Mouse (Mus musculus) thymus, adult 2 months (tissue): ENCODE measurements around the gene Apoc3.

Source experiments
- CTCF ChIP-seq: fragments of 200-500 bp; IDR thresholded peaks from 2 replicates; pipeline ENCODE4 v1.5.1; 2012; ENCODE audit warnings: mild to moderate bottlenecking, control low read depth, low read length, moderate library complexity, borderline replicate concordance; ENCODE audit not compliant: control insufficient read depth, poor library complexity, insufficient read depth; ENCODE audit errors: extremely low read depth
- POLR2A ChIP-seq: fragments of 200-500 bp; IDR thresholded peaks from 2 replicates; pipeline ENCODE4 v1.6.1; 2012; ENCODE audit warnings: mild to moderate bottlenecking, low read length, control low read depth, moderate library complexity; ENCODE audit not compliant: control insufficient read depth, poor library complexity, insufficient read depth; ENCODE audit errors: extremely low read depth

DNA sequence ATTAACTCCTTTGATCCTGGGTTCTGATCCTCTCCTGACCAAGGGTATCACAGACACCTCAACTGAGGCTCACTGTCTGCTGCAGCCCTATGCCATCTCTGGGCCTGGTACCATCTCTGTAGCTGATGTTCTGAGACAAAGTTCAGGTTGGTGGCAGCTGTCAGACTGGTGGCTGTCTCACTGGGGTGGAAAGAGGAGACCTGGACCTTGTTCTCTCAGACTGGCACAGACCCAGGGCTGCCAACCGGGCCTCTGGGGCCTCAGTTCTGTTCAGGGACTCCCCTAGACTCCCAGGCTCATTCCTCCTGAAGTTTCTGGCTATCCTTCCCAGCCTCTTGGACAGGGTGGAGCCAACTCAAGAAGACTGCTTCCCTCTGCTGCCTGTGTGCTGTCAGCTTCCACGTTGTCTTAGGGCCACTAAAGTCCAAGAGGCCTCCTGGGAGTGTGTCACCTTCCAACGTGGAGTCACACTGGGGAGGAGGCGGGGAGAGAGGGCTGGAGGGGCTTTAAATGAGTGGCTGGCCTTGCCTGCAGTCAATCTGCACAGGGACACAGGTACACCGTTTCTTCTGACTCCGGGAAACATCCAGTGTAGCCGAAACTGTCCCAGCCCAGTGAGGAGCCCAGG, 5.2 kb upstream of the Apoc3 start, which contains the start of gene Apoa4:
- no peak for TF ChIP-seq CTCF
- no peak for TF ChIP-seq POLR2A
